Mouse (Mus musculus) activated CD4-positive, CD25-positive, alpha-beta regulatory T cell, adult 4 months (primary cell): Measurements from ENCODE around the gene Ctso. TPM values are rescaled to one million over a fixed set of nuclear protein-coding genes. Genes with fewer than 3 reads are reported as not detected.

ENCODE experiments used
- ATAC-seq: one replicate; pipeline ENCODE4 v1.8.0; 2017
- polyA plus RNA-seq, 2 experiments: library from polyadenylated mRNA; unstranded; fragments of 100-300 nt; shearing (Covaris generic); gene quantifications; one replicate each; pipeline ENCODE4 v1.2.1; 2017

Ctso gene
- polyA plus RNA-seq, 2 experiments from 2014 or later = 43.3 to 48.1 TPM

DNA sequence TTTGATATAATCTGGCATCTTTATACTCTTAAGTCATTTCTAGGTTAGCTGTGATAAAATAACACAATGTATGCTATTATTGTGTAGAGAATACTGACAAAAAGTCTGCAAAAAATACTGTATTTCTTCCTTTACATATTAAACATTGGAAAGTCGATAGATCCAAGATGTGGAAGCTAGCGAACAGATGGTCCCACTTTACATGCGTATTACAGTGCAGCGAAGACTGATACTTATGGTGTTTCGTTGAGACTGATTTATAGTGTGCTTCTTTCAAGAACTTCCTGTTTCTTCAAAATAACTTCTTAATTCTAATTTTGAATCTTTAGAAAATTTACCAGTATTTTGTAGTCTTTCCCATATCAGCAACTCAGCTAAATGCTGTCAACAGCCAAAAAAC is 25.1 kb downstream of the Ctso start:
- ATAC-seq = no peak

DNA sequence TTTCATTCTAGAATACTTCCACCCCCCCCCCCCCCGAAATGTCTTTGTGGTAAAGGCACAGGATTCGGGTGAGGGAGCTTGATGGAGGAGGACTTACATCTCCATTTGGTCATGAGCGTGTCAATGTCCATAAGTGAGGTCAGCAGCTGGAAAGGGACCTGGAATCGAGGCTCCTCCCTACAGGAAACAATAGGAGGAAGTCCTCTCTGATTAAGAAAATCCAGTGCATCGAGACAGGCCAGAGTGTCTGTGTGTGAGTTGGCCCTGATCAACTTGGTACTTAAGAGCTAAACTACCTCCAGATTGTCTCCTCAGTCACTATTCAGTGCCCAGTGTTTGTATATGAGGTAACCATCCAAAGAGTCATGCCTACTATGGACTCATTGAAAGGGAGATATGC is 28.9 kb downstream of the Ctso start:
- ATAC-seq = no peak

DNA sequence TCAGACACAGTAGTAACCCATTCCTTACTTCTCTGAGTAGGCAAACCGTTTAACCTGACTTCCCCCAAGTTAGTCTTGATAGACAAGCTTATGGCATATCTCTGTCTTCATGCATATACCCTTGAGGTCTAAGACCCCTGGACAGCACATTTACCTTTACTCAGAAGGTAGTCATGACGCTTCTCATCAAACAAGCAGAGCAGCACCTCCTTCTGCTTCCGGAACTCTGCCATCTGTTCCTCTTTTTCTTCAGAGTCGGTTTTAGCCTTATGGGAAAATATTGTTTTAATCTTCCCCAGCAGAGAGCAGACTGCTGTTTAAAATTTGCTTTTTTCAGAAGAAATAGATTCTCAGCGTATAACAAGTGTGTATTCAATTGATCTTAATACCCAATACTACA is 31.4 kb downstream of the Ctso start:
- ATAC-seq = no peak

- ATAC-seq = no peak
Measured at GRCm38 (mm10) chr3:81964596-81964995, 32.2 kb downstream of the Ctso start.

GRCm38 (mm10) chr3:81975607-81976006 is 43.2 kb downstream of the Ctso start:
- ATAC-seq = no peak

- no peak for ATAC-seq
Measured at GRCm38 (mm10) chr3:81976102-81976501, 43.7 kb downstream of the Ctso start, which contains the start of gene Tdo2. Gene Tdo2 (minus strand): TSS chr3:81976202.

GRCm38 (mm10) chr3:81981576-81981975 is 49.2 kb downstream of the Ctso start:
- ATAC-seq = no peak

DNA sequence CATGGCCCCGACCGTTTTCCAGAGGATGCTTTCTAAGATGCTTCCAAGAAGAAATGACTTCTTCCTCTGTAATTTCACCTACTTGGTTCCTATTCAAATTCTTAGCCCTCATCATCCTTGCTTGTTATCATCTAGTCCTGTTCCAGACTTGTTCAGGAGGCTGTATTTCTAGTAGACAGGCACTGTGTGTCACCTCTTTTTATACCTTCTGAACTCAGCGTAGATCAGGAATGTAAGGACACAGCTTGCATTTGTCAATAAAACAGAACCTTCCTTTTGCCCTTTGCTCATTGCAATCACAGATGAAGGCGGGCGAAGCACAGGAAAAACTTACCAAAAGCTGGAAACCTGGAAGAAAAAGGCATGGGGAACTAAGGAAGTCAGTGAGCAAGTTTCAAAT is 49.6 kb downstream of the Ctso start, which contains the start of gene Asic5:
Gene Asic5, plus strand, starts transcription at position 301 of the 400 bp plus-strand sequence.
- no peak for ATAC-seq

DNA sequence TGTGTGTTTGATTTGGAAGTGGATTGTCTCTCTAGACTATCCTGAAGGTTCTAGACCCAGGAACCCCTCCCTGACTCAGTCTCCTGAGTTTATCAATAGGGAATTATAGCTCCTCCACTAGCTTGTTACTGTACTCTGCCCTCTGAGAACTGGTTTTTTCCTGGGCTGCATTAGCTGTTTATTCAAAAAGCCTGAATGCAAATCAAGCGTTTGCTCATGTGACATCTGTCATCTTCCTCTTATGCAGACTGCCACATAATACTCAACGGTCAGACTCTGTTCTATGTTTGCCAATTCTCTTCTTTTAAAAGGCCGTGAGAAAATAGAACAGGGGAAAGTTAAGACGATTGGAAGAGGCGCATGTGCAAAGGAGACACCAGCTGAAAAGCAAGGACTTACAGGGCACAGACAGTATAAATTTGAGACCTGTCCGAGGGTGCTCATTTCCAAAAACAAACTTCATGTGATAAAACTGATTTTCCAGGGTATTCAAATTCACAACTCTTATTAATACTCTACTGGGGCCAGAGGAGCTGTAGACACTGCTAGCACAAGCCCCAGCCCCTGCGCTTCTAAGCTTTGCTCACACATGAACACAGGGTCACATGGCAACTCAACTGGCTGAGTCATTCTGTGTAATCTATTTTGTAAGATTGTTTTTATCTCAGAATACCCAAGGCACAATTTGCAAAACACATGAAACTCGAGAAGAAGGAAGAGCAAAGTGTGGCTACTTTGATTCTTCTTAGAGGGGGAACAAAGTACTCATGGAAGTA is 50.9 kb downstream of the Ctso start:
- ATAC-seq = no peak

DNA sequence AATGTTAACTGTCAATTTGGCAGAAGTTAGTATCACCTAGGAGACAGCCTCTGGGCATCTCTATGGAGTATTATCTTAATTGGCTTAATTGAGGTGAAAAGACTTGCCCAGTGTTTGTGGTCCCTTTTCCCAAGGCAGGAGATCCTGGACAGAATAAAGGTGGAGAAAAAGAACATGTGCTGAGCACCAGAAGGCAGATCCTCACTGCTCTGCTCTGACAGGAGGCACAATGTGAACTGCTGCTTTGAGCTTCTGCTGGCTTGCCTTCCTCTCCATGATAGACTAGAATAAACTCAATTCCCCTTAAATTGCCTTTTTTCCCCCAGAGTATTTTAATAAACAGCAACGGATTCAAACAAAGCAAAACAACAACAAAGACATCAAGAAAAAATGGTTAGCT is 52.7 kb downstream of the Ctso start:
- no peak for ATAC-seq

- ATAC-seq = no peak
Measured at GRCm38 (mm10) chr3:81986103-81986502, 53.7 kb downstream of the Ctso start.

DNA sequence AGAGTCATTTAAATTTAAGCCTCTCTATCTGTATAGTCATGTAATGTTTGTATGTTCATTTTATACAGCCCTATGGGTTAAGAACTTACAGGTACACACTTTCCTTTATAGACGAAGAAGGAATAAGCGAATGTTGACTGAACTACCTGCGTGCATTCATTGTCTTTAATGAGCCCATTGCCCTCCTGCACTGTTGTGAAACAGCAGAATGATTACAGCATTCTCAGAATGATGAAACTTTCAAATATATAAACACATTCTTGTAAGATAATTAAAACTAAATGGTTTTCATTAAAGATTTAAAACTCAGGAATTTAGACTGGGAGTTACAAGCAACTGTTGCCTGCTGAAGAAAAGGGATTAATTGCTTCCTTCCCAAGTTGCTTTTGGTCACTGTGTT is 55.2 kb downstream of the Ctso start:
- no peak for ATAC-seq

DNA sequence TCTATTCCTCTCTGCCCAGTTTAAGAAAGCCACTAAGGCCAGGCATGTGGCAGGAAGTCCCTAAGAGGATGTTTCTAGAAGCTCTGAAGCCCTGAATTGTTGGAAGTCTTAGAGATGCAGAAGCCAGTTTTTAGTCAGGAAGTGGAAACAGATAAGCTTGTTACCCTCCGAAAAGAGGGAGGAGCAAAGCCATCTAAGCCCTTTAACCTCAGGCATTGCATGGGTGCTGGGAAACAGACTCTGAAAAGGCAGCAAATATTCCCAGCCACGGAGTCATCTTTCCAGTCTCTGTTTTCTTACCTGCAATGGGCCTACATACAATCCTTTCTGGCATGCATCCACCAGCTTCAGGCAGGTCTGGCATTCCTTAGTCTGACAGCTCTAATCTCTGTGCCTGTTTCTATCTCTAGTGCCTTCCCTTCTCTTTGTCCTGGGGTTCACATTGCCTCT is 57.3 kb downstream of the Ctso start:
- ATAC-seq = no peak

GRCm38 (mm10) chr3:81990531-81990930 is 58.1 kb downstream of the Ctso start:
- ATAC-seq = no peak

- no peak for ATAC-seq
Measured at GRCm38 (mm10) chr3:81995371-81995770, 63.0 kb downstream of the Ctso start.

GRCm38 (mm10) chr3:81995988-81996387 is 63.6 kb downstream of the Ctso start:
- no peak for ATAC-seq

Other genes starting within 250 kb of the Ctso start
- under 1 TPM; 0.18 to 0.87 TPM for gene Tdo2, start 43.6 kb downstream of the Ctso start, polyA plus RNA-seq
- not detected for gene Asic5, start 49.7 kb downstream of the Ctso start, polyA plus RNA-seq
- 1 to 10 TPM; 4.7 to 5.2 TPM for gene Gucy1b1, start 142.1 kb downstream of the Ctso start, polyA plus RNA-seq
- 1 to 10 TPM; 5.6 to 6.1 TPM for gene Gucy1a1, start 213.2 kb downstream of the Ctso start, polyA plus RNA-seq